Mouse (Mus musculus): ENCODE data around the gene Gast. TPM values are rescaled to one million over a fixed set of nuclear protein-coding genes. Genes with fewer than 3 reads are reported as not detected.
"Not testable (repeated sequence)": the region's sequence is repeated elsewhere in the genome, so short reads cannot be mapped to it uniquely, and the experiment has no call there.

The Gast gene
- polyA plus RNA-seq, 1 experiment from 2014 or later: 0.77 TPM

GRCm38 (mm10) chr11:100318529-100319451 is 15.4 kb upstream of the Gast start:
- 80% methylated on average over 10 of the region's 10 CpGs for WGBS
- Histone ChIP-seq H3K27ac (ENCODE audit: low read length) (no peak overlapping the region; the same call in 1 of the 2 replicates), H3K4me3 (ENCODE audit: low read length) (peak overlapping the region; percentile 50), H3K4me1 (ENCODE audit: control insufficient read depth, insufficient read depth, low read length) (peaks cover 12% of the 10 kb centered on the region; the same call in 1 of the 2 replicates), H3K27me3 (replicated peaks; ENCODE audit: control insufficient read depth, insufficient read depth, low read length) (no peaks in the 10 kb centered on the region), H3K36me3 (ENCODE audit: control insufficient read depth, insufficient read depth, low read length) (peaks cover 6% of the 10 kb centered on the region; the same call in 1 of the 2 replicates), H3K4me2 (ENCODE audit: low read depth, low read length) (peak overlapping the region; percentile 75), H3K9ac (ENCODE audit: low read depth, low read length) (peak overlapping the region; percentile 63), H3K9me3 (ENCODE audit: control insufficient read depth, low read length) (no peaks in the 10 kb centered on the region)
- 0 out of 2 replicates have a peak, but pooled peaks have one; percentile 2 for ATAC-seq

GRCm38 (mm10) chr11:100319492-100320171 is 14.6 kb upstream of the Gast start, which contains the start of gene Eif1:
Gene Eif1, plus strand, starts transcription at chr11:100319885.
- Histone ChIP-seq H3K4me2 (ENCODE audit: low read depth, low read length) (peak within 1 kb of the TSS; percentile 75), H3K36me3 (ENCODE audit: control insufficient read depth, insufficient read depth, low read length) (peaks cover 6% of the 10 kb centered on the region; the same call in 1 of the 2 replicates), H3K27ac (ENCODE audit: low read length) (peak within 1 kb of the TSS; percentile 99), H3K9ac (ENCODE audit: low read depth, low read length) (peak within 1 kb of the TSS; percentile 94), H3K4me1 (ENCODE audit: control insufficient read depth, insufficient read depth, low read length) (peaks cover 12% of the 10 kb centered on the region; the same call in 1 of the 2 replicates), H3K9me3 (ENCODE audit: control insufficient read depth, low read length) (no peaks in the 10 kb centered on the region), H3K27me3 (replicated peaks; ENCODE audit: control insufficient read depth, insufficient read depth, low read length) (no peaks in the 10 kb centered on the region), H3K4me3 (ENCODE audit: low read length) (peak within 1 kb of the TSS; percentile 74)
- under 1% methylated on average over 57 of the region's 58 CpGs for WGBS
- peak; percentile 89 for ATAC-seq

GRCm38 (mm10) chr11:100320172-100320630 is 14.0 kb upstream of the Gast start:
- Histone ChIP-seq H3K27ac (ENCODE audit: low read length) (peak overlapping the region; percentile 99), H3K36me3 (ENCODE audit: control insufficient read depth, insufficient read depth, low read length) (peaks cover 6% of the 10 kb centered on the region; the same call in 1 of the 2 replicates), H3K4me1 (ENCODE audit: control insufficient read depth, insufficient read depth, low read length) (peaks cover 12% of the 10 kb centered on the region; the same call in 1 of the 2 replicates), H3K4me2 (ENCODE audit: low read depth, low read length) (peak overlapping the region; percentile 71), H3K9me3 (ENCODE audit: control insufficient read depth, low read length) (no peaks in the 10 kb centered on the region), H3K4me3 (ENCODE audit: low read length) (peak overlapping the region; percentile 74), H3K27me3 (replicated peaks; ENCODE audit: control insufficient read depth, insufficient read depth, low read length) (no peaks in the 10 kb centered on the region), H3K9ac (ENCODE audit: low read depth, low read length) (peak overlapping the region; percentile 94)
- ATAC-seq: peak; percentile 86
- under 1% methylated on average over 40 of the region's 40 CpGs for WGBS

GRCm38 (mm10) chr11:100320701-100321410 is 13.4 kb upstream of the Gast start:
- H3K27me3 ChIP-seq (replicated peaks; ENCODE audit: control insufficient read depth, insufficient read depth, low read length); H3K36me3 ChIP-seq (ENCODE audit: control insufficient read depth, insufficient read depth, low read length); H3K9me3 ChIP-seq (ENCODE audit: control insufficient read depth, low read length): not testable (repeated sequence)
- 17% methylated on average over 11 of the region's 11 CpGs for WGBS
- Histone ChIP-seq H3K4me1 (ENCODE audit: control insufficient read depth, insufficient read depth, low read length) (peaks cover 12% of the 10 kb centered on the region; the same call in 1 of the 2 replicates), H3K4me2 (ENCODE audit: low read depth, low read length) (peak overlapping the region; percentile 71), H3K9ac (ENCODE audit: low read depth, low read length) (peak overlapping the region; percentile 94), H3K4me3 (ENCODE audit: low read length) (peak overlapping the region; percentile 74), H3K27ac (ENCODE audit: low read length) (peak overlapping the region; percentile 82)
- ATAC-seq: peak; percentile 4; the same call in 1 of the 2 replicates

- not testable (repeated sequence) for H3K27me3 ChIP-seq (replicated peaks; ENCODE audit: control insufficient read depth, insufficient read depth, low read length); ATAC-seq; H3K9me3 ChIP-seq (ENCODE audit: control insufficient read depth, low read length); H3K36me3 ChIP-seq (ENCODE audit: control insufficient read depth, insufficient read depth, low read length)
- Histone ChIP-seq H3K27ac (ENCODE audit: low read length) (peak overlapping the region; percentile 60; the same call in 1 of the 2 replicates), H3K4me1 (ENCODE audit: control insufficient read depth, insufficient read depth, low read length) (peaks cover 12% of the 10 kb centered on the region; the same call in 1 of the 2 replicates), H3K4me3 (ENCODE audit: low read length) (0 out of 2 replicates have a peak overlapping the region, but pooled peaks have one; percentile 4), H3K4me2 (ENCODE audit: low read depth, low read length) (peak overlapping the region; percentile 25), H3K9ac (ENCODE audit: low read depth, low read length) (0 out of 2 replicates have a peak overlapping the region, but pooled peaks have one; percentile 30)
- WGBS: 75% methylated on average over 7 of the region's 7 CpGs
These were observed 12.5 kb upstream of the Gast start for GRCm38 (mm10) chr11:100321479-100322305.

GRCm38 (mm10) chr11:100322591-100323258 is 11.5 kb upstream of the Gast start:
- Histone ChIP-seq H3K4me1 (ENCODE audit: control insufficient read depth, insufficient read depth, low read length) (peaks cover 12% of the 10 kb centered on the region; the same call in 1 of the 2 replicates), H3K9ac (ENCODE audit: low read depth, low read length) (0 out of 2 replicates have a peak overlapping the region, but pooled peaks have one; percentile 30), H3K9me3 (ENCODE audit: control insufficient read depth, low read length) (no peaks in the 10 kb centered on the region), H3K4me3 (ENCODE audit: low read length) (0 out of 2 replicates have a peak overlapping the region, but pooled peaks have one; percentile 4), H3K4me2 (ENCODE audit: low read depth, low read length) (0 out of 2 replicates have a peak overlapping the region, but pooled peaks have one; percentile 5), H3K27ac (ENCODE audit: low read length) (peak overlapping the region; percentile 60), H3K36me3 (ENCODE audit: control insufficient read depth, insufficient read depth, low read length) (peaks cover 6% of the 10 kb centered on the region; the same call in 1 of the 2 replicates), H3K27me3 (replicated peaks; ENCODE audit: control insufficient read depth, insufficient read depth, low read length) (no peaks in the 10 kb centered on the region)
- WGBS: 69% methylated on average over 3 of the region's 3 CpGs
- ATAC-seq: no peak

- H3K4me2 ChIP-seq (ENCODE audit: low read depth, low read length): no peak overlapping the region
- peaks cover 6% of the 10 kb centered on the region; the same call in 1 of the 2 replicates for H3K36me3 ChIP-seq (ENCODE audit: control insufficient read depth, insufficient read depth, low read length)
- H3K9me3 ChIP-seq (ENCODE audit: control insufficient read depth, low read length): no peaks in the 10 kb centered on the region
- 24% methylated on average over 3 of the region's 3 CpGs for WGBS
- no peak overlapping the region for H3K9ac ChIP-seq (ENCODE audit: low read depth, low read length)
- no peak for ATAC-seq
- peaks cover 12% of the 10 kb centered on the region; the same call in 1 of the 2 replicates for H3K4me1 ChIP-seq (ENCODE audit: control insufficient read depth, insufficient read depth, low read length)
- H3K27ac ChIP-seq (ENCODE audit: low read length): no peak overlapping the region
- no peaks in the 10 kb centered on the region for H3K27me3 ChIP-seq (replicated peaks; ENCODE audit: control insufficient read depth, insufficient read depth, low read length)
- H3K4me3 ChIP-seq (ENCODE audit: low read length): no peak overlapping the region
These were observed 10.6 kb upstream of the Gast start for GRCm38 (mm10) chr11:100323578-100323977.

Measured in intestine, embryonic 16.5 days (tissue).